Mouse (Mus musculus) liver, postnatal 0 days (tissue): Measurements from ENCODE around the gene Ttc28.

Experiments used
- CTCF ChIP-seq: sonication (generic); IDR thresholded peaks from 2 replicates; pipeline ENCODE4 v1.5.1; 2016; ENCODE audit warnings: antibody characterized with exemption, low read depth
- EP300 ChIP-seq: IDR thresholded peaks from 2 replicates; pipeline ENCODE4 v1.6.1; 2016; ENCODE audit warnings: antibody characterized with exemption, low read depth, mild to moderate bottlenecking

DNA sequence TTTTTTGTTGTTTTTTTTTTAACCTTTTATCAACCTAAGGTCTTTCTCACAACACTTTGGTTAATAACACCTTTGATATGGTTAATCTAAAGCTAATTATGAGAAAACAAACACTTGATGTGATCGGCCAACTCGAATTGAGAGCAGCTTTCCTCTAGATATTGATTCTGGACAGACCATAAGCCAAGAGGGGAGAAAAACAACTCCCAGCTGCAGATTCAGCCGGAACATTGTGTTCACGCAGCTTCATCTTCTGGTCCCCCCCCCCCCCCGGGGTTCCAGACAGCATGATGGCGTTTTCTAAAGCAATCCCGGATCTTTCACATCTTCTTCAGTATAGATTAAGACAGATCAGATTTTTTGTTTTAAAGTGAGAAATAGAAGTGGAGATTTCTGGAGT is 194.4 kb downstream of the Ttc28 start:
- TF ChIP-seq EP300 (no peak; the same call in 1 of the 2 replicates), CTCF (no peak)
